Mouse (Mus musculus) splenic B cell, adult 2 months (primary cell): Measurements from ENCODE around the gene Cdc14a.

Experiments used
- DNase-seq: peaks from one replicate; pipeline ENCODE4 v3.0.0-alpha.2; 2011; ENCODE audit warnings: low read depth, low spot score
- H3K27me3 ChIP-seq: 2 replicates; pipeline ENCODE4 v1.6.1; 2012; ENCODE audit warnings: mild to moderate bottlenecking, low read length, moderate library complexity, mixed read lengths; ENCODE audit not compliant: control insufficient read depth, poor library complexity, insufficient read depth, severe bottlenecking
- H3K36me3 ChIP-seq: 2 replicates; pipeline ENCODE4 v1.6.1; 2012; ENCODE audit warnings: mild to moderate bottlenecking, low read length, moderate library complexity, mixed read lengths; ENCODE audit not compliant: control insufficient read depth, poor library complexity, insufficient read depth, severe bottlenecking

Gene Cdc14a

GRCm38 (mm10) chr3:116424973-116425284 lies 1.1 kb upstream of the Cdc14a start:
- DNase-seq, result peak; percentile 90
- H3K36me3 ChIP-seq, result peaks cover 6% of the 10 kb centered on the region; the same call in 1 of the 2 replicates
- H3K27me3 ChIP-seq, result no peaks in the 10 kb centered on the region

GRCm38 (mm10) chr3:116424160-116424972 lies 534 bp upstream of the Cdc14a start:
- peak; percentile 53 for DNase-seq
- Histone ChIP-seq H3K27me3 (no peaks in the 10 kb centered on the region), H3K36me3 (peaks cover 7% of the 10 kb centered on the region; the same call in 1 of the 2 replicates)

GRCm38 (mm10) chr3:116422795-116423352 lies 958 bp downstream of the Cdc14a start:
- peak; percentile 75 for DNase-seq
- H3K36me3 ChIP-seq, result peaks cover 10% of the 10 kb centered on the region; the same call in 1 of the 2 replicates
- no peaks in the 10 kb centered on the region for H3K27me3 ChIP-seq

GRCm38 (mm10) chr3:116422074-116422473 lies 1.8 kb downstream of the Cdc14a start:
- DNase-seq, result no peak
- H3K36me3 ChIP-seq, result peaks cover 13% of the 10 kb centered on the region; the same call in 1 of the 2 replicates
- H3K27me3 ChIP-seq, result no peaks in the 10 kb centered on the region

GRCm38 (mm10) chr3:116421121-116421520 lies 2.7 kb downstream of the Cdc14a start:
- no peak for DNase-seq
- Histone ChIP-seq H3K27me3 (no peaks in the 10 kb centered on the region), H3K36me3 (peaks cover 13% of the 10 kb centered on the region; the same call in 1 of the 2 replicates)

- no peak for DNase-seq
- Histone ChIP-seq H3K36me3 (peaks cover 13% of the 10 kb centered on the region; the same call in 1 of the 2 replicates), H3K27me3 (no peaks in the 10 kb centered on the region)
Observed at GRCm38 (mm10) chr3:116419791-116420190, 4.0 kb downstream of the Cdc14a start.

- Histone ChIP-seq H3K27me3 (no peaks in the 10 kb centered on the region), H3K36me3 (0 out of 2 replicates have a peak, but pooled peaks cover 6% of the 10 kb centered on the region)
- DNase-seq, result no peak
Observed at GRCm38 (mm10) chr3:116414451-116414860, 9.4 kb downstream of the Cdc14a start.

- H3K27me3 ChIP-seq, result no peaks in the 10 kb centered on the region
- DNase-seq, result no peak
- H3K36me3 ChIP-seq, result 0 out of 2 replicates have a peak, but pooled peaks cover 3% of the 10 kb centered on the region
Observed at GRCm38 (mm10) chr3:116412954-116413724, 10.7 kb downstream of the Cdc14a start.

GRCm38 (mm10) chr3:116410051-116410450 lies 13.8 kb downstream of the Cdc14a start:
- DNase-seq, result no peak
- no peaks in the 10 kb centered on the region for H3K36me3 ChIP-seq

GRCm38 (mm10) chr3:116409486-116409885 lies 14.3 kb downstream of the Cdc14a start:
- no peaks in the 10 kb centered on the region for H3K36me3 ChIP-seq
- no peak for DNase-seq
- no peaks in the 10 kb centered on the region for H3K27me3 ChIP-seq

More at GRCm38 (mm10) chr3:116410051-116410450, 13.8 kb downstream of the Cdc14a start:
- no peaks in the 10 kb centered on the region for H3K27me3 ChIP-seq

GRCm38 (mm10) chr3:116408856-116409255 lies 15.0 kb downstream of the Cdc14a start:
- no peak for DNase-seq
- Histone ChIP-seq H3K36me3 (no peaks in the 10 kb centered on the region), H3K27me3 (no peaks in the 10 kb centered on the region)

- no peak for DNase-seq
- Histone ChIP-seq H3K36me3 (no peaks in the 10 kb centered on the region), H3K27me3 (no peaks in the 10 kb centered on the region)
Observed at GRCm38 (mm10) chr3:116405516-116405915, 18.3 kb downstream of the Cdc14a start.

- Histone ChIP-seq H3K36me3 (no peaks in the 10 kb centered on the region), H3K27me3 (no peaks in the 10 kb centered on the region)
- DNase-seq, result no peak
Observed at GRCm38 (mm10) chr3:116401436-116401835, 22.4 kb downstream of the Cdc14a start.

GRCm38 (mm10) chr3:116399349-116400090 lies 24.3 kb downstream of the Cdc14a start:
- Histone ChIP-seq H3K36me3 (no peaks in the 10 kb centered on the region), H3K27me3 (no peaks in the 10 kb centered on the region)
- no peak for DNase-seq
